Mouse (Mus musculus) limb, embryonic 15.5 days (tissue): ENCODE data around the gene Rbm42. TPM values are rescaled to one million over a fixed set of nuclear protein-coding genes. Genes with fewer than 3 reads are reported as not detected.

Experiments
- ATAC-seq: fragments of 200-750 bp; cut with Nextera tagmentation; 2 replicates; pipeline ENCODE4 v1.8.0; 2017; ENCODE audit warnings: low read depth, moderate TSS enrichment; ENCODE audit not compliant: insufficient number of reproducible peaks, low FRiP score, low TSS enrichment
- H3K27ac ChIP-seq: fragments of 300-500 bp; sonication (generic); 2 replicates; pipeline ENCODE4 v1.5.1; 2015; ENCODE audit warnings: moderate library complexity, mild to moderate bottlenecking, inconsistent platforms
- H3K27me3 ChIP-seq: fragments of 300-500 bp; sonication (generic); 2 replicates; pipeline ENCODE4 v1.6.1; 2015; ENCODE audit warnings: inconsistent platforms
- H3K36me3 ChIP-seq: fragments of 300-500 bp; sonication (generic); 2 replicates; pipeline ENCODE4 v1.6.1; 2015; ENCODE audit warnings: inconsistent platforms
- H3K4me1 ChIP-seq: fragments of 300-500 bp; sonication (generic); 2 replicates; pipeline ENCODE4 v1.6.1; 2015; ENCODE audit warnings: inconsistent platforms
- H3K4me2 ChIP-seq: fragments of 300-500 bp; sonication (generic); 2 replicates; pipeline ENCODE4 v1.6.1; 2015; ENCODE audit warnings: mild to moderate bottlenecking, inconsistent platforms
- H3K4me3 ChIP-seq: fragments of 300-500 bp; sonication (generic); 2 replicates; pipeline ENCODE4 v1.5.1; 2015; ENCODE audit warnings: mild to moderate bottlenecking, inconsistent platforms
- H3K9ac ChIP-seq: fragments of 300-500 bp; sonication (generic); 2 replicates; pipeline ENCODE4 v1.6.1; 2015; ENCODE audit warnings: inconsistent platforms
- H3K9me3 ChIP-seq: fragments of 300-500 bp; sonication (generic); 2 replicates; pipeline ENCODE4 v1.6.1; 2016; ENCODE audit warnings: inconsistent platforms
- WGBS: fragments of 180-500 bp; shearing (Covaris S2); methylation state at CpG from one replicate; pipeline ENCODE4 v1.1.7; 2015; 5-methylcytosine and 5-hydroxymethylcytosine counted together
- polyA plus RNA-seq: library from polyadenylated mRNA; unstranded; fragments of >200 nt; fragmentation: Nextera tagmentation; extraction: Ambion mirVana; gene quantifications from 2 replicates; pipeline ENCODE4 v1.2.1, GENCODE M21; 2015

Rbm42 gene
- 104 and 114 TPM in 2 replicates for polyA plus RNA-seq

DNA sequence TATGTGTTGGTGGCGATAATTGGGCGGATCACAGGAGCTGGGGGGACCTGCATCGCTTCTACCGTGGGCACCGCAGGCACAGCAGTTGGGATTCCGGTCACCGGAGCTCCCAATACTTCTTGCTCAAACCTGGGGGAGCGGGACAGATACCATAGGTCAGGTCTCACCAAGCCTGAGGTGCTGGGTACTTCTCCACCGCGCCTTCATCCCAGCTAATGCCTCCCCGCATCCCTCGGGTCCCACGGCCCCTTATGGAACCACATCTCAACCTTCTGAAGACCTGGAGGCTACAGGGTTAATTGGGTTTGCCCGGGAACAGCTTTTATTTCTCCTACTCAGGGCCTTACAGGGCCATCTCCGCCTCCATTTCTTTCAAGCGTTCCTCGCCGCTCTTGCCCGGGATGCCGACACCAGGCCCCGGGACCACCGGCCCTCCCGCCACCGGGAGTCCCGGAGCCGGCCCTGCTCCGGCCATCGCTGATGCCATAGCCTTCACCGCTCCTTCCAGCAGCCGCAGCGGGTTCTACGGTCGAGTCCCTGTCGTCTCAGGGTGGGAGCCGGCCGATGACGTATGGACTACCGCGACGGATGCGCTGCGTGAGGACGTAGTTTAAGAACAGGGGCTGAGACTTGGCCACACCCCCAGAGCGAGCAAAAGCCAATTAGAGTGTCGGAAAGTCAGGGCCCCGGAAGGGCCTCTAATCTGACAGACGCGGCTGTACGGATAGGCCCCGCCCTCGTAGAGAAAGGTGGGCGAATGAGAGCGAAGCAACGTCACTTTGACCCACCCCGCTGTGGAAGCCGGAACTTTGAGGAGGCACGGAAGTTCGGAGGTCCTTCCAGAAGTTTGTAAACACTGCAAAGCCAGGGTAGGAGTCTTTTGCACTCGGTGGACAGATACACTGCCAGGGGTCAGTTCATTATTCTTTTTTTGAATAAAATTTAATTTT lies at the start of gene Rbm42:
TSS of gene Rbm42 (minus strand) at position 727 of the 950 bp plus-strand sequence.
- H3K27me3 ChIP-seq = no peaks in the 10 kb centered on the region
- peaks cover 14% of the 10 kb centered on the region for H3K4me1 ChIP-seq
- H3K9me3 ChIP-seq = no peaks in the 10 kb centered on the region
- H3K9ac ChIP-seq = peak within 1 kb of the TSS; percentile 95
- peak; percentile 98 for ATAC-seq
- peak within 1 kb of the TSS; percentile 58; the same call in 1 of the 2 replicates for H3K27ac ChIP-seq
- peak within 1 kb of the TSS; percentile 90 for H3K4me2 ChIP-seq
- H3K4me3 ChIP-seq = peak within 1 kb of the TSS; percentile 89
- WGBS = 2% methylated on average over 59 of the region's 59 CpGs
- peaks cover 59% of the 10 kb centered on the region for H3K36me3 ChIP-seq

DNA sequence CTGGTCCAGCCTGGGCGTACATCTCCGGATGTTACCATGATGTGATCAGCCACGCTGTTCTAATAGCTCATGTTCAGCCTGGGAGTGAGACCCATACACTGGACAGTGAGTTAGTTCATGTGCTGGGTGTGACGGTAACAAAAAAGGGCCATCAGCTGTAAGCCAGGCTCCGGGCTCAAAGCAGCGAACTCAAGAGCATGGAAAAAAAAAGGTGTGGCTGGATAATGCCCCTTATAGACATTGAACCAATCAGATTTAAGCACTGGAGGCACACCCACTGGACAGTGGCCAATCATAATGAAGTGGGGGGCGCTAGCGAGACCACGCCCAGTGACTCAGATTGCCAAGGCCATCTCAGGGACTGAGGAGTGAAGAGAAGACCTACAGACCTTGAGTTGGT lies 48.5 kb upstream of the Rbm42 start, which contains the start of gene 2200002J24Rik:
TSS of gene 2200002J24Rik (plus strand) at position 338 of the 400 bp plus-strand sequence.
- Histone ChIP-seq H3K27ac (no peak within 1 kb of the TSS), H3K36me3 (no peaks in the 10 kb centered on the region), H3K9ac (no peak within 1 kb of the TSS), H3K4me3 (no peak within 1 kb of the TSS), H3K4me1 (no peaks in the 10 kb centered on the region), H3K9me3 (no peaks in the 10 kb centered on the region), H3K27me3 (no peaks in the 10 kb centered on the region), H3K4me2 (no peak within 1 kb of the TSS)
- 38% methylated on average over 9 of the region's 9 CpGs for WGBS
- no peak for ATAC-seq

DNA sequence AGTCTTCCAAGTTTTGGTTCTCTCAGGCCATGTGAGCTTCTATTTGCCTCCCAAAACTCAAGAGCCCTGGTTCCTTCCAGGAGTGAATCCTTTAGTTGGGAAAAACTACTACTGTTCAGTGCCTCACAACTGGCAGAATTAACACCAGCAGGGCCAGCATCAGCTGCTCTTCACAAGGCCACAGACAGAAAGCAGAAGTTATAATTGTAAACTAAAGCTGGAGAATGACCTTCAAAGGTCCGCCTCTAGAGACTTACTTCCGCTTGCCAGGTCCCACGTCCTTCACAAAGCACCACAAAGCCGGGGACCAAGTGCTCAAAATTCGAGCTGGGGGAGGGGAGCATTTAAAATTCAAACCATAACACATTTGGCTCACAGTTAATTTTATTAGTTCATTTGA lies 48.0 kb upstream of the Rbm42 start:
- no peaks in the 10 kb centered on the region for H3K9me3 ChIP-seq
- H3K9ac ChIP-seq = no peak overlapping the region
- no peaks in the 10 kb centered on the region for H3K4me1 ChIP-seq
- H3K4me3 ChIP-seq = no peak overlapping the region
- WGBS = 59% methylated on average over 5 of the region's 5 CpGs
- H3K36me3 ChIP-seq = no peaks in the 10 kb centered on the region
- no peak for ATAC-seq
- H3K4me2 ChIP-seq = no peak overlapping the region
- no peak overlapping the region for H3K27ac ChIP-seq
- no peaks in the 10 kb centered on the region for H3K27me3 ChIP-seq

DNA sequence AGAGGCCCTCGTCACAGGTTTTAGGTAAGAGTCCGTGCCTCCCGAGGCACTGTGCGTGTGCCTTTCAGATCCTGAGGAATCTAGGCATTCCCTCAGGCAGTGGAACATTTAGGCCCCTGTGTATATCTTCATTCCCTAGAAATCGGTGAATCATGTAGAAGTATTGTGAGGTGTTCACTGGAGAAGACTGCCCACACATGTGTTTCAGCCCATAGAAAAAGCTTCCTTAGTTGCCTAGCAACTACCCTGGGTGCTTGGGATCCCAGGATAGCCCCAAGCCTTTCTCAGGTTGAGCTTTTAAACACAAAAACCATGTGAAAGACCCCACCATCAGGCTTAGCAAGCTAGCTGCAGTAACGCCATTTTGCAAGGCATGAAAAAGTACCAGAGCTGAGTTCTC lies 38.2 kb upstream of the Rbm42 start:
- Histone ChIP-seq H3K27ac (no peak overlapping the region), H3K9ac (no peak overlapping the region), H3K27me3 (peaks cover 19% of the 10 kb centered on the region), H3K4me2 (no peak overlapping the region), H3K9me3 (no peaks in the 10 kb centered on the region), H3K4me3 (no peak overlapping the region), H3K36me3 (no peaks in the 10 kb centered on the region), H3K4me1 (no peaks in the 10 kb centered on the region)
- WGBS = 67% methylated on average over 6 of the region's 6 CpGs
- ATAC-seq = no peak

DNA sequence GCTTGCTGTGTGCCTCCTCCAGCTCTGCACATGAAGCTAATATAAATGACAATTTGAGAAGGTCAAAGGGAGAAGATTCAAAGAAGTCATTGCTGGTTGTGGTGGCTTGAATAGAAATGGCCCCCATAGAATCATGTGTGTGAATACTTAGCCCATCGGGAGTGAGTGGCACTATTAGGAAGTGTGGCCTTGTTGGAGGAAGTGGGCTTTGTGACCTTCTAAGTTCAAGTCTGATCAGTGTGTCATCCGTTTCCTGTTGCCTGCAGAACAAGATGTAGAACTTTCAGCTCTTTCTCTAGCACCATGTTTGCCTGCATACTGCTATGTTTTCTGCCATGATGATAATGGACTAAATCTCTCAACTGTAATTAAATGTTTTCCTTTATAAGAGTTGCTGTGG lies 33.3 kb upstream of the Rbm42 start:
- H3K9me3 ChIP-seq = no peaks in the 10 kb centered on the region
- H3K36me3 ChIP-seq = no peaks in the 10 kb centered on the region
- H3K4me3 ChIP-seq = no peak overlapping the region
- H3K27ac ChIP-seq = no peak overlapping the region
- peaks cover 19% of the 10 kb centered on the region for H3K27me3 ChIP-seq
- no peak for ATAC-seq
- 75% methylated on average over 2 of the region's 2 CpGs for WGBS
- H3K4me2 ChIP-seq = no peak overlapping the region
- no peaks in the 10 kb centered on the region for H3K4me1 ChIP-seq
- H3K9ac ChIP-seq = no peak overlapping the region

DNA sequence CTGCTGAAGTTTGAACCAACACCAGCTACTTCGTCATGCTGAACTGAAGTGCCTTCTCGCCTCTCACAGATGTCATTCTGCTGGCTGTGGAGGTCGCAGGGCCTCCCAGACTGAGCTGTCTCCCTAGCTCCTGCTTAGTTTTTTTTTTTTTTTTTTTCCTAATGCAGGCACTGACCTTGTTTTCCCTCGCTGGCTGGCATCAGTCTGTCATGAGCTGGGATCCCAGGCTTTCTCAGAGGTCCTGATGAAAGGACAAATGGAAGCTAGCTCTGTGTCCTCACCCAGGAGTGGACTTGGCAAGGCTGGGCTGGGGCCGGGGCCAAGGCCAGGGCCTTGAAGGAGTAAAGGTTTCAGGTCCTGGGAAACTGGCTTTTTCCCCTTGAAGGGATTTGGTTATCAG lies 31.8 kb upstream of the Rbm42 start:
- Histone ChIP-seq H3K9ac (no peak overlapping the region), H3K36me3 (no peaks in the 10 kb centered on the region), H3K27ac (no peak overlapping the region), H3K9me3 (no peaks in the 10 kb centered on the region), H3K4me1 (no peaks in the 10 kb centered on the region), H3K4me2 (no peak overlapping the region), H3K4me3 (no peak overlapping the region), H3K27me3 (peaks cover 5% of the 10 kb centered on the region; the same call in 1 of the 2 replicates)
- WGBS = 57% methylated on average over 5 of the region's 5 CpGs
- no peak for ATAC-seq

DNA sequence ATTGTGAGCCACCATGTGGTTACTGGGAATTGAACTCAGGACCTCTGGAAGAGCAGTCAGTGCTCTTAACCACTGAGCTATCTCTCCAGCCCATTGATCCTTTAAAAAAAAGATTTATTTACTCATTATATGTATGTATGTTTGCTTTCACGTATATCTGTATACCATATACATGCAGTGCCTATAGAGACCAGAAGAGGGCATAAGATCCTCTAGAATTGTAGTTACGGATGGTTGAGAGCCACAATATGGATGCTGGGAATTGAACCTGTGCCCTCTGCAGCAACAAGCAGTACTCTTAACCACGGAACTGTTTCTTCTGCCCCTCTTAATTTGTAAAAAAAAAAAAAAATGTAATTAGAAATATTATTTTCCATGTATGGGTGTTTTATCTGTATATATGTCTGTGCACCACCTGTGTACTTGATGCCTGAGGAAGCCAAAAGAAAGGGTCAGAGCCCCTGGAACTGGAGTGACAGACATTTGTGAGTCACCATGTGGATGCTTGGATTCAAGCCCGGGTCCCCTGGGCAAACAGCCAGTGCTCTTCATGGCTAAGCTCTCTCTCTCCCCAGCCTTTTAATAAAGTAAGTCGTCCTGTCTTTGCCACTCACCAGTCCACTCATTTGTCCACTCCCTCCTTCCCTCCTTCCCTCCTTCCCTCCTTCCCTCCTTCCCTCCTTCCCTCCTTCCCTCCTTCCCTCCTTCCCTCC lies 28.3 kb upstream of the Rbm42 start:
- ATAC-seq = no peak
- H3K27ac ChIP-seq = no peak overlapping the region
- no peak overlapping the region for H3K4me2 ChIP-seq
- WGBS = 61% methylated on average over 5 of the region's 5 CpGs
- no peak overlapping the region for H3K9ac ChIP-seq
- no peaks in the 10 kb centered on the region for H3K36me3 ChIP-seq
- H3K4me1 ChIP-seq = no peaks in the 10 kb centered on the region
- no peak overlapping the region for H3K4me3 ChIP-seq
- H3K9me3 ChIP-seq = no peaks in the 10 kb centered on the region
- no peaks in the 10 kb centered on the region for H3K27me3 ChIP-seq

DNA sequence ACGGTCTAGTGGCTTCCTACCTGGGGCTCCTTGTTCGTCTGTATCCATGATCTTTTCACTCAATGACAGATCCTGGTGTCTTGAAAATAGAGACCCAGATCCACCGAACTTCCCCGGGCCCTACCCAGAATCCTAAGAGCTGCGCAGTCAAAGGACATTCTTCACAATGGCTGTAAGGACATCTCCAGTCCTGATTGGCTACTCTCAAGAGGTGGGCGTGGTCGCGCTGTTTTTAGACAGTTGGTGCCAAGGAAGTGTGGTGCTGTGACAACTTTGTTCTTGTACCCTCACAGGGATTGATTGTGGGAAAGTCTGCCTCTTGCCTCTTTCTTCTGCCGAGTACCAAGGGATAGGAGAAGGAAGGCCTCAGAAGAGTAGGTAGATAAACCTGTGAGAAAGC lies 21.4 kb upstream of the Rbm42 start, which contains the start of gene Pmis2:
TSS of gene Pmis2 (minus strand) at position 126 of the 400 bp plus-strand sequence.
- Histone ChIP-seq H3K36me3 (no peaks in the 10 kb centered on the region), H3K9ac (no peak within 1 kb of the TSS), H3K4me1 (no peaks in the 10 kb centered on the region), H3K4me2 (no peak within 1 kb of the TSS), H3K27me3 (no peaks in the 10 kb centered on the region), H3K9me3 (no peaks in the 10 kb centered on the region), H3K27ac (no peak within 1 kb of the TSS), H3K4me3 (no peak within 1 kb of the TSS)
- no peak for ATAC-seq
- WGBS = 63% methylated on average over 9 of the region's 9 CpGs

DNA sequence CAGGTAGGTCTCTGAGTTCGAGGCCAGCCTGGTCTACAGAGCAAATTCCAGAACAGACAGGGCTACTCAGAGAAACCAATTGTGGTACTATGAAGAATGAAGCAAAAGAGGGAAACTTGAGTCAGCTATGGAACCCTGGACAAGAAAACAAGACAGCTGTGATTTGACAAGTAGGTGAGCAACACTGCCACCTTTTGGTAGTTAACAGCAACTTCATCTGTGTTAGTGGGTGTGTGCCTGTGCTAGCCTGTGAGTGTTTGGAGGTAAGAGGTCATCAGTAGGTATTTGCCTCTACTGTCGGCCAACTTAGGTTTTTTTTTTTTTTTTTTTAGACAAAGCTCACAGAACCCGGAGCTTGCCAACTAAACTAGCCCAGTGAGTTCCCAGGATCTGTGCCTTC lies 19.1 kb upstream of the Rbm42 start:
- H3K4me3 ChIP-seq = no peak overlapping the region
- 30% methylated on average over 3 of the region's 3 CpGs for WGBS
- ATAC-seq = no peak
- no peak overlapping the region for H3K27ac ChIP-seq
- no peaks in the 10 kb centered on the region for H3K27me3 ChIP-seq
- H3K36me3 ChIP-seq = no peaks in the 10 kb centered on the region
- H3K4me2 ChIP-seq = no peak overlapping the region
- no peaks in the 10 kb centered on the region for H3K9me3 ChIP-seq
- no peak overlapping the region for H3K9ac ChIP-seq
- H3K4me1 ChIP-seq = peaks cover 8% of the 10 kb centered on the region; the same call in 1 of the 2 replicates

DNA sequence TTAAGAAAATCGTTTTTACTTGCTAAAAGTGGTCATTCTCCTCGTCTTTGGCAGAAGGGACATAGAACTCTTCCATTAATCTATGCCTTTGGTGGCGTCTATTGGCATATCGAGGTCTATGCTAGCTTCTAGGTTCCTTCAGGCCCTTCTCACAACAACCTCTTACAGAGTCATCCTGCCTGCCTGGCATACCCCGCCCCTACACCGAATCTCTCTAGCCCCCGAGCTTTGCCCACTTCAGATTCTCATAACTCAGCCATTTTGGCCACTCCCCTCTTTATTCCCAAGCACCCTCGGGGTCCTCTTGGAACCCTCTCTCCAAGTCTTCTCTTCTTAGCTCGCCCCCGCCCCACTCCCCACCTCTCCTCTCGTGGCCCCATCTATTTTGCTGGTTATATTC lies 15.2 kb upstream of the Rbm42 start:
- H3K27ac ChIP-seq = peak overlapping the region; percentile 33; the same call in 1 of the 2 replicates
- peak overlapping the region; percentile 71 for H3K4me3 ChIP-seq
- no peaks in the 10 kb centered on the region for H3K9me3 ChIP-seq
- H3K4me2 ChIP-seq = peak overlapping the region; percentile 84
- peaks cover 15% of the 10 kb centered on the region for H3K36me3 ChIP-seq
- H3K27me3 ChIP-seq = no peaks in the 10 kb centered on the region
- peaks cover 9% of the 10 kb centered on the region; the same call in 1 of the 2 replicates for H3K4me1 ChIP-seq
- no peak for ATAC-seq
- 3% methylated on average over 11 of the region's 11 CpGs for WGBS
- H3K9ac ChIP-seq = peak overlapping the region; percentile 73; the same call in 1 of the 2 replicates

DNA sequence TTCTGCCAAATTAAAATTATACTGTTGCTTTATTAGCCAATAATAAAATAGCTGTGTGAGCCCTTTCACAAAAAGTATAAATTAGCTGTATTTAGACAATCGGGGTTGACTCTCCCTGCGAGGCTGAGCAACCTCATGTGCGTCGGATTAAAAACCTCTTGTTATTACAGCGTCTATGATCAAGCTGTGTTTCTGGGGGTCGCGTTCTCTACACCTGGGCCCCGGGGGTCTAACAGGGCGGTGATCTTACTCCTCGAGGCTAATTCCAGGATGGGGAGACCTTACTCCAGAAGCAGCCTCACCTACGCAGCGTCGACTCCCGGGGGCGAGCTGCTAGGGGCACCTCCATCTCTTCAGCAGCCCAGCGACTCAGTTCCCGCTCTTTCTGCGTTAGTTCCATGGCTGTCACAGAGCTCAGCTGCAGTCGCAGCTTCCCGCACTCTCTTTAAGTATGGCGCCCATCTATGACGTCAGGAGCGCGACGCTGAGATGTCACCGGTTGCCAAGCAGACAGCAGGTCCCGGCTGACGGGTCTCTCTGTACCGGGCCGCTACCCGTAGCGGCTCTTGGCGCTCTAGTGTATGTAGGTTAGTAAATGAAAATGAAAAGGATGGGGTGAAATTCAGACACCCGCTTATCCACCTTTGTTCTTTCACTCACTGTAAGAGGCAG lies 14.5 kb upstream of the Rbm42 start, which contains the start of gene Haus5:
TSS of gene Haus5 (minus strand) at position 466 of the 672 bp plus-strand sequence.
- Histone ChIP-seq H3K4me2 (peak within 1 kb of the TSS; percentile 84), H3K4me3 (peak within 1 kb of the TSS; percentile 71), H3K27ac (peak within 1 kb of the TSS; percentile 70), H3K4me1 (peaks cover 9% of the 10 kb centered on the region; the same call in 1 of the 2 replicates), H3K9me3 (no peaks in the 10 kb centered on the region), H3K27me3 (no peaks in the 10 kb centered on the region), H3K9ac (peak within 1 kb of the TSS; percentile 73), H3K36me3 (peaks cover 22% of the 10 kb centered on the region)
- under 1% methylated on average over 34 of the region's 34 CpGs for WGBS
- ATAC-seq = peak; percentile 85
